Mouse (Mus musculus): ENCODE data around the gene Cyp2b23.

- no peak for TF ChIP-seq CTCF (IDR thresholded peaks at IDR 0.05; ENCODE audit: low read depth, low read length)
- TF ChIP-seq POLR2A (IDR thresholded peaks at IDR 0.05; ENCODE audit: insufficient read depth, low read length): no peak
Observed at GRCm38 (mm10) chr7:26700151-26700550, 13.9 kb upstream of the Cyp2b23 start.

All from ES-Bruce4 (cell line).